Mouse (Mus musculus): ENCODE measurements around the gene Ptprt. TPM values are rescaled to one million over a fixed set of nuclear protein-coding genes. Genes with fewer than 3 reads are reported as not detected.

Gene Ptprt
- total and polyA plus RNA-seq, 2 experiments, result 0.37 to 0.44 TPM

DNA sequence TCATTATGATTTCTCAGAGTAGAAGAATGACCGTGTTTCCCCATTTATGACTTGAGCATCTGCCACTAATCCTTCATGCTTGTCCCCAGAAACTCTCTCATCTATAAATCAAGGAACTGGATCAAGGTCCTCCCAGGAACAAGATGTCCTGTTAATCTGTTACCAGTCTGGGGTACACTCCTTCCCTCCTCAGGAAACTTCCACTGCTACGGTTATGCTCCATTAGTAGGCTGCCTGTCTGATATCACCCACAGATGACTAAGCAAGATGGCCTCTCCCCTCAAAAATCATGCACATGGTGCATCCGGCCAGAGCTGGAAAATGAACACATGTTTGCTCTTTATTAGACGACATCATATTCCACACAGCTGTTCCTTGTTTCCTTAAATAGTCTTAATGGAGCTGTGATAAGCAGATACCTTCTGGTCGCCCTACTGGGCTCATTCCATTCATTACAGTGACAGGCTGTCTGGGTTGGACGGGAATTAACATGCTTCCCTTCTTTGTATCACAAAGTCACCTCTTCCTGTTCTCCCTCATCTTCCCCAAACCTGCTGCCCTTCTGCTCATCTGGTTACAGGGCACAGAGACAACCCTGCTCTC lies 1060.6 kb downstream of the Ptprt start:
- H3K9ac ChIP-seq (ENCODE audit: low read depth, low read length), result no peak overlapping the region
- DNase-seq (ENCODE audit: extremely low read depth, low read depth, low spot score), result no peak
- no peaks in the 10 kb centered on the region for H3K36me3 ChIP-seq (ENCODE audit: control insufficient read depth, insufficient read depth, low read length)
- WGBS, result 71% methylated on average over 6 of the region's 6 CpGs
- H3K79me2 ChIP-seq (ENCODE audit: control insufficient read depth, insufficient read depth, low read length), result no peaks in the 10 kb centered on the region
- H3K4me1 ChIP-seq (ENCODE audit: control insufficient read depth, insufficient read depth, low read length), result no peaks in the 10 kb centered on the region
- no peak for TF ChIP-seq CTCF (IDR thresholded peaks at IDR 0.05; ENCODE audit: low read depth, low read length)
- TF ChIP-seq POLR2A (IDR thresholded peaks at IDR 0.05; ENCODE audit: extremely low read depth, insufficient read depth, low read length), result no peak
- no peaks in the 10 kb centered on the region for H3K27me3 ChIP-seq (ENCODE audit: control insufficient read depth, insufficient read depth, low read length)
- no peak overlapping the region for H3K4me3 ChIP-seq (ENCODE audit: insufficient read depth, low read depth, low read length)
- H3K27ac ChIP-seq (replicated peaks; ENCODE audit: insufficient read depth, low read depth, low read length), result no peak overlapping the region

DNA sequence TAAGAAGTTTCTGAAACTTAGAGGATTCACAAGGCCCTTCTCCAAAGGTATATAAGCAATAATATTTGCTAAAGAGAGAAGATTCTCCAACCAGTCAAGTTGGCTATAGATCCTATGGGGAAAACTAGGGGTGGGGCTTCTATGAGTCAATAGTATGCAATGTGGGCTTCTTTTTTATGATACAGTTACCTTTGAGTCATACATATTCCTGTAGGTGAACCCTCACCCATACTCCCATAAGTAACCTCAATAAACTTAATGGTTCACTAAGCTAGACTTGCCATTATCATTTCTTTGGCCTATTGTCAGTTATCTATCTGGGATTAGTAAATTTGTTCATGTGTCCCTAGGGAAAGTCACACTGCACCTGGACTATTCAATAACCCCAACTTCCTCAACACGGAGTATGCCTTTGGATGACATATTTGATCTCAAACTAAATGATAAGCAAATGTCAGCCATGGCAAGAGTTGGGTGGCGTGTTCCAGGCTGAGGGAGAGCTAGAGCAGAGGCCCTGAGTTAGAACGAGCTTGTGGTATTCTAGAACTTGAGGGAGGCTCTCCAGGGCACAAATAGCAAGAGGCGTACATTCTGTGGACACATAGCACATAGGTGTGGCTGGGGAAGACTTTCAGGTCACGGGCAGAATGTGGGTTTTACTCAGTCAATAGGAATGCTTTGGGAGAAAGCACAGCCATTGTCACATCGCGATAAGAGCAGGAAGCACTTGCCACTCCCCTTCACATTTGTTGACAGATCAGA lies 1067.4 kb downstream of the Ptprt start:
- Histone ChIP-seq H3K9ac (ENCODE audit: low read depth, low read length) (no peak overlapping the region), H3K27me3 (ENCODE audit: control insufficient read depth, insufficient read depth, low read length) (no peaks in the 10 kb centered on the region), H3K79me2 (ENCODE audit: control insufficient read depth, insufficient read depth, low read length) (no peaks in the 10 kb centered on the region), H3K4me3 (ENCODE audit: insufficient read depth, low read depth, low read length) (no peak overlapping the region), H3K4me1 (ENCODE audit: control insufficient read depth, insufficient read depth, low read length) (no peaks in the 10 kb centered on the region), H3K27ac (replicated peaks; ENCODE audit: insufficient read depth, low read depth, low read length) (no peak overlapping the region), H3K36me3 (ENCODE audit: control insufficient read depth, insufficient read depth, low read length) (no peaks in the 10 kb centered on the region)
- DNase-seq (ENCODE audit: extremely low read depth, low read depth, low spot score), result no peak
- WGBS, result 79% methylated on average over 7 of the region's 7 CpGs
- no peak for TF ChIP-seq CTCF (IDR thresholded peaks at IDR 0.05; ENCODE audit: low read depth, low read length)
- no peak for TF ChIP-seq POLR2A (IDR thresholded peaks at IDR 0.05; ENCODE audit: extremely low read depth, insufficient read depth, low read length)

GRCm38 (mm10) chr2:161574401-161574800 lies 1086.5 kb downstream of the Ptprt start:
- TF ChIP-seq POLR2A (IDR thresholded peaks at IDR 0.05; ENCODE audit: extremely low read depth, insufficient read depth, low read length) (no peak), CTCF (IDR thresholded peaks at IDR 0.05; ENCODE audit: low read depth, low read length) (no peak)
- no peak for DNase-seq (ENCODE audit: extremely low read depth, low read depth, low spot score)
- no peaks in the 10 kb centered on the region for H3K79me2 ChIP-seq (ENCODE audit: control insufficient read depth, insufficient read depth, low read length)
- H3K9ac ChIP-seq (ENCODE audit: low read depth, low read length), result no peak overlapping the region
- H3K27ac ChIP-seq (replicated peaks; ENCODE audit: insufficient read depth, low read depth, low read length), result no peak overlapping the region
- H3K4me3 ChIP-seq (ENCODE audit: insufficient read depth, low read depth, low read length), result no peak overlapping the region
- no peaks in the 10 kb centered on the region for H3K27me3 ChIP-seq (ENCODE audit: control insufficient read depth, insufficient read depth, low read length)
- H3K4me1 ChIP-seq (ENCODE audit: control insufficient read depth, insufficient read depth, low read length), result no peaks in the 10 kb centered on the region
- no peaks in the 10 kb centered on the region for H3K36me3 ChIP-seq (ENCODE audit: control insufficient read depth, insufficient read depth, low read length)

DNA sequence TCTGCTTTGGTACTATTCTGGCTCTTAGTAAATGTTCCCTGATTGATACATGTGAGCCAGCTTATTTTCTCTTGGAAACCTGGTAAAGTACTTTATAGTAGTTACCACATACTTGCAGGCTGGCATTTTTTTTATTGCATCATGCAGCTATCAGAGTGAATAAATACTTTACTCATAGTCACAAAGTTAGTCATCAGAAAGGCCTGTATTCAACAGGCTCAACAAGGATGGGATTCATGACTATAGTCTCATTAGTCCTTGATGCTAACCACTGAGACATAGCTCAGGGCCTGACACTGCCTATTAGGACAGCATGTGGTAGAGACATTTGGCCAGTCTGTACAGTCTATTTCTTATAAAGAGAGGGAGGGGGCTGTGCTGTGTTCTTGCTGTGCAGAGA lies 1088.7 kb downstream of the Ptprt start:
- Histone ChIP-seq H3K27ac (replicated peaks; ENCODE audit: insufficient read depth, low read depth, low read length) (no peak overlapping the region), H3K79me2 (ENCODE audit: control insufficient read depth, insufficient read depth, low read length) (no peaks in the 10 kb centered on the region), H3K36me3 (ENCODE audit: control insufficient read depth, insufficient read depth, low read length) (no peaks in the 10 kb centered on the region), H3K4me3 (ENCODE audit: insufficient read depth, low read depth, low read length) (no peak overlapping the region), H3K4me1 (ENCODE audit: control insufficient read depth, insufficient read depth, low read length) (no peaks in the 10 kb centered on the region), H3K27me3 (ENCODE audit: control insufficient read depth, insufficient read depth, low read length) (no peaks in the 10 kb centered on the region), H3K9ac (ENCODE audit: low read depth, low read length) (no peak overlapping the region)
- no peak for TF ChIP-seq POLR2A (IDR thresholded peaks at IDR 0.05; ENCODE audit: extremely low read depth, insufficient read depth, low read length)
- DNase-seq (ENCODE audit: extremely low read depth, low read depth, low spot score), result no peak

DNA sequence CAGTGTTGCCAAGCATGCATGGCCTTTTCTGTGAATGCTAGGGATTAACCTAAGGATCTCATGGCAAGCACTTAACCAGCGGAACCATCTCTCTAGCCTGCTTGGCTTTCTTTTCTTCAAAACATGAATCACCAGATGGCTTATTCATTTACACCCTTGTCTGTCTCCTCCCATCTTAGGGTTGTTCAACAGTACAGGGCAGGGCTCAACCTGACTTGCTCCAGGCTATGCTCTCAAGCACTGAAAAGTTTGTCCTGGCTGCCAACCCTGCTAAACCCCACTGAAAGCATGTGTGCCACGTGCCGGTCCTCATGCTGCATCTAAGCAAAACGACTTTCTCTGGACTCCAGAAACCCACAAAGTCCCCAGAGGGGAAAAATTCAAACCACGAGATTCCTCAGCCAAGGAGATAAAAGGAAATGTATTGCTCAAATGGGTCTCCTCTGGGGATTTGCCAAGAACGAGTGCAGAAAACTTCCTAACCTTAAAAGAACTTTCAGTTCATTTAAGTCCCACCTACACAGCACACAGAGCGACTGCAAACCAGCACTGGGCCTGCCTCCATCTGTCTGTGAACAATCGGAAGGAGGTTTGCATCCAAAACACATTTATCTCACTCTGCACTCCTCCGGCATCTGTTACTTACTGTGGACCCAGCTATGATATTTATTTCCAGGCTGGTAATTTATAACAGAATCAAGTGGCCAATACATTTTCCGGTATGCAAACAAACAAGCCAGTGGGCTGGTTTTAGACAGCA lies 1090.5 kb downstream of the Ptprt start:
- no peak for TF ChIP-seq CTCF (IDR thresholded peaks at IDR 0.05; ENCODE audit: low read depth, low read length)
- TF ChIP-seq POLR2A (IDR thresholded peaks at IDR 0.05; ENCODE audit: extremely low read depth, insufficient read depth, low read length), result no peak
- no peaks in the 10 kb centered on the region for H3K79me2 ChIP-seq (ENCODE audit: control insufficient read depth, insufficient read depth, low read length)
- no peak overlapping the region for H3K4me3 ChIP-seq (ENCODE audit: insufficient read depth, low read depth, low read length)
- no peak for DNase-seq (ENCODE audit: extremely low read depth, low read depth, low spot score)
- 73% methylated on average over 10 of the region's 10 CpGs for WGBS
- no peak overlapping the region for H3K27ac ChIP-seq (replicated peaks; ENCODE audit: insufficient read depth, low read depth, low read length)
- H3K9ac ChIP-seq (ENCODE audit: low read depth, low read length), result no peak overlapping the region
- H3K27me3 ChIP-seq (ENCODE audit: control insufficient read depth, insufficient read depth, low read length), result no peaks in the 10 kb centered on the region
- no peaks in the 10 kb centered on the region for H3K4me1 ChIP-seq (ENCODE audit: control insufficient read depth, insufficient read depth, low read length)
- no peaks in the 10 kb centered on the region for H3K36me3 ChIP-seq (ENCODE audit: control insufficient read depth, insufficient read depth, low read length)
